Mouse (Mus musculus) brain, adult 2 months (tissue): ENCODE measurements around the gene Mvk.
A peak's percentile ranks its signal among the peaks of the same experiment; 100 is the strongest.

Experiments
- DNase-seq: peaks from one replicate; pipeline ENCODE4 v3.0.0; 2011; ENCODE audit warnings: low read depth, low spot score

Gene Mvk

DNA sequence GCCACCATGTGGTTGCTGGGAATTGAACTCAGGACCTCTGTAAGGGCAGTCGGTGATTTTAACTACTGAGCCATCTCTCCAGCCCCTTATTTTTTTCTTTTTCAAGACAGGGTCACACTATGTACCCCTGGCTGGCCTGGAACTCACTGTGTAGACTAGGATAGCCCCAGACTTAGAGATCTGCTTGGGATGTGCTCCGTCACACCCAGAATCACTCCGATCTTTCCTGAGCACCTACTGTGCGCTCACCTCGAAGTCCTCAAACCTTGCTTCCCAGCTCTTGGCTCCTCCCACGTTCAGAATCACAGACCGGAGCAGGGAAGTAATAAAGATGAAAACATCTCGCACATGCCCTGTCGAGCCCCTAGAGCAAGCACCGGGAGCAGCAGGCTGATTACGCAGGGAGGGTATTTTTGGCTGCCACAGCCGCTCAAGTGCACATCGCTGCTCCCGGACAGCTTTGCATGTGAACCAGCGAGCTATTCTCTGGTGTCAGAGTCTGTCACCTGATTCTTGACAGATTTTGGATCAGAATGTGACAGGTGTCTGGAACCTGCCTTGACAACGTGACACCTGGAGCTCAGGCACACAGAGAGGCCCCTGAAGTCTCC is 13.0 kb downstream of the Mvk start:
- peak; percentile 27 for DNase-seq

DNA sequence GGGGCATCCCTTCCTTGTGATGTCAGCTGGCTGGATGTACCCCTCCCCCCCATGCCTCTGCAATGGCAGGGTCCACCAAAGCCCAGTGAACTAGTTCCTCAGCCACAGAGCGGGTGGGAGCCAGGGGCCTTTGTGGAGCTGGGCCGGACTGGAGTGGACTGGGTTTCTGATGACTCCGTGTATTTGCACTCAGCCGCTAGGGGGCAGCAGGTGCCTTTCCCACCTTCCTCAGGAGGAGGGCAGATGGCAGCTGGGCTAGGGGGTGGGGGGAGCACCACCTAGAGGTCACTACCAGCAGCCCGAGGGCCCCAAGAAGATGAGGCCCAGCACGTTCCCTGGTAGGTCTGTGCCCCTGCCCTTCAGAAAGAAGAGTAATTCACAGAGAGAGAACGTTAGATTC is 17.2 kb downstream of the Mvk start:
- peak; percentile 89 for DNase-seq

DNA sequence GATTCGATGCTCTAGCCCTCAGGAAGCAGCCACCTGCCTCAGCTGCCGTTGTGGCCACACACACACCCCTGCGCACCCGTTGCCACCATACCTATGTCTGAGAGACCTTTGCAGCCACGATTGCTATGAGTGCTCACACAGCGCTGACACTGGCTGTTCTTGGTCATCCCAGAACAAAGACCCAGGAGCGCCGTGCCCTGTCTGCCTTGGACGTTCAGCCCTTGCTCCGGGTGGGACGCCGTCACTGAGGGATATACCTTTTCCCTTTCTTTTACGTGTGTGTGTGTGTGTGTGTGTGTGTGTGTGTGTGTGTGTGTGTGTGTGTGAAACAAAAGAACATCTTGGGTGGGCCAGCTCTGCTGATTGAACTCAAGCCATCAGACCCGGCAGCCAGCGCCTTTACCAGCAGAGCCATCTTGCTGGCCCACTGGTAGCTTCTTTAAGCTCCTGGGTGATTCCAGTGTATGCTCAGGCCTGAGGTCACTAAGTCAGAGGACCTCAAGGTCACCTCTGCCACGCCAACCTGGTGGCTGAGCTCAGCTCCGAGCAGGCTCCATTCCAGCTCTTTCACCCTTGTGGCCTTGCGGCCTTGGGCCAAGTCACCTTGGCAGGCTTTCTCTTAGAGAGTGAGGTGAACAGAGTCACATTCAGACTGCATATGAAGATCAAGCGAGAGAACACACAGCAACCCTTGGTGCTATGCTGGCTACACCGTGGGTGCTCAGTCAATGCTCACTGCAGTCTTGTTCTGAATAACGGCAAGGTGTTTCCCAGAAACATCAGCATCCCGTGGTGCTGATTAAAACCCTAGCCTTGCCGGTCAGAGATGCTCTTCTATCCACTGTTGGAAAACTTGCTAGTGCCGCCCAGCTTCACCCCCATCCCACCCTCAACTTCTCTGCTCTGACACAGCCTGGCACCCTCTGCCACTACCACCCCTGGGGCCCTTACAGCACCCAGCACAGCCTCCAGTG is 18.3 kb downstream of the Mvk start:
- no peak for DNase-seq

DNA sequence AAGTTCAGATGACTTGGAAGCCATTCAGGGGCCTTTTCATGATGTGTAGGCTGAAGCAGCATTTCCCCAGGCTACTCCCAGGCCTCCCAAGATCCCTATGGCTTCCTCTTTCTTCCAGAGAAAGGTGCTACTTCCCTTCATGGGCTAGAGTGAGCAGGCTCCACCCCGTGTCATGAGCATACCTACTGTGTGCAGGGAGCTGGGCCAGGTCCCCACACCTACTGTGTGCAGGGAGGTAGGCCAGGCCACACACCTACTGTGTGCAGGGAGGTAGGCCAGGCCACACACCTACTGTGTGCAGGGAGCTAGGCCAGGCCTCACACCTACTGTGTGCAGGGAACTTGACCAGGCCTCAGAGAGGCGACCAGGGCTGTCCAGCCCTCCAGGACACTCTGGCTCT is 20.5 kb downstream of the Mvk start:
- no peak for DNase-seq

DNA sequence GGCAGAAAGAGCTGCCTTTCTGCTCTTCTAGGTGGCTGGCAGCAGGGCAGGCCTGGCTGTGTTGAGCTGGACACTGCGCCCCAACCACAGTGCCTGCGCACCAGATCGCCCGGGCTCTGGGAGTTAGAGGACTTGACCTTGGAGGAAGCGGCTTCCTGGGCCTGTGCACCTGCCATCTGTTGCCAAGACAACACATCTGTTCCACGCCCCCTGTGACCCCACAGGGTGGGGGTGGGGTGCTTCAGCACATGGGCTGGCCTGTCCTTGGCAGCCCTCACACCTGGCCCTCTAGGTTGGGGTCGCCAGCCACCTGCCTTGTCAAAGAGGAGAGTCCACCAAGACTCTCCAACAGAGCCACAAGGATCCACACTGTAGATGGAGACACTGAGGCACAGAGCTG is 21.6 kb downstream of the Mvk start:
- DNase-seq, result no peak

DNA sequence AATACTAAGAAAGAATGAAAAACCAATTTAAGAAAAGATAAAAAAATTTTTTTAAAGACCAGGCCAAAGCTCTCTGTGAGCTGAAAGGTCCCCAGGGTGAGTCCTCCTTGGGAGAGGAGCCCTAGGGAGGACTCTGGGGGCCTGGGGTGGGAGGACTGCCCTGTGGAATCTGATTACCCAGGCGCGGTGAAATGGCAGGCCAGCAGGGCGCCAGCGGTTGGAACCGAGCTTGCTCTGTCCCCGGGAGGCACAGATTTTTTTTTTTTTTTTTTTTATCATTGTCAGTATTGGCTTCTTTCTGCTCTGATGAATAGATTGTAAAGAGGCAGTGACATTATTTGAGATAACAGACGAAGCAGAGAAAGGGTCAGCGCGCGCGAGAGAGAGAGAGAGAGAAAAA is 22.9 kb downstream of the Mvk start:
- no peak for DNase-seq

DNA sequence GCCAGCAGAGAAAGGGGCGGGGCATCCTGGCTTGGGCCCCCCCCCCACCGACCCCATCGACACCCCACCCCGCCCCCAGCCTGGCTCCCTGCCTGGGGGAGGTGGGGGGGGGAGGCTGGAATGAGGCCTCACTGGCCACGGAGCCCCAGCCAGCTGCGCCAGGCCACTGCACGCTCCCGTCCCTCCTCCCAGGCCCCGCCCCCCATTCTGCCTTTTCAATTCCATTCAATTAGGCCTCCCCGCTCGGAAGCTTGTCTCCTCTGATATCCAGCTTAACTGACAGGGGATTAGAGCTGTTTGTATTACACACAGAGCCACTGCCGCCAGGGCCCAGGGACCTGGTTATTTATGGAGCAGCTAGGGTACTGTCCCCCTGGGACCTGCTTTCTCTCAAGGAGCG is 23.4 kb downstream of the Mvk start:
- DNase-seq, result peak; percentile 89

DNA sequence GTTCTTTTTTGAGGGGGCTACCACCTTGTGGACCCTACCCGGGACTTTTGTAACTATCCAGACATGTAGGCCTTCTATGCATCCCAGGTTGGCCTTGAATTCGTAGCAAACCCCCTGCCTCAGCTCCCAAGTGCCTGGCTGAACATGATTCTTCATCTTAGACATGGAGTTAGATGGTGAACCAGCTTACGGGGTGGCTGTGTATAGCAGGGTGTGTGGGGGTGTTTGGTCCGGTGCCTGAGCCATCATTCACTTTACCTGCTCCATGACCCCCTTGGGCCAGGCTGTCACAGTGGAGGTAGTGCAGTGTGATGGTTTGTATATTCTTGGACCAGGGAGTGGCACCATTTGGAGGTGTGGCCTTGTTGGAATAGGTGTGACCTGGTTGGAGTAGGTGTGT is 23.9 kb downstream of the Mvk start:
- no peak for DNase-seq

DNA sequence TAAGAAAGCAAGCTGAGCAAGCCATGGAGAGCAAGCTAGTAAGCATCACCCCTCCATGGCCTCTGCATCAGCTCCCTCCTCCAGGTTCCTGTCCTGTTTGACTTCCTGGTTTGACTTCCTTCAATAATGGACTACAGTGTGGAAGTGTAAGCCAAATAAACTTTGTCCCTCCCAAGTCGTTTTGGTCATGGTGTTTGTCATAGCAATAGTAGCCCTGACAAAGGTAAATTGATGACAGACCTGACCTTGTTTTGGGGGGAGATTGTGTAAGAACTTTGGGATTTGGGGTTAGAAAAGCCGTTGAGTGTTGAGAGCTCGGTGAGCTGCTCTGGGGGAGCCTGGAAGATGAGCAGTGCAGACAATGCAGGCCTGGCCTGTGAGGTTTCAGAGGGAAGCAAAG is 26.3 kb downstream of the Mvk start:
- no peak for DNase-seq

DNA sequence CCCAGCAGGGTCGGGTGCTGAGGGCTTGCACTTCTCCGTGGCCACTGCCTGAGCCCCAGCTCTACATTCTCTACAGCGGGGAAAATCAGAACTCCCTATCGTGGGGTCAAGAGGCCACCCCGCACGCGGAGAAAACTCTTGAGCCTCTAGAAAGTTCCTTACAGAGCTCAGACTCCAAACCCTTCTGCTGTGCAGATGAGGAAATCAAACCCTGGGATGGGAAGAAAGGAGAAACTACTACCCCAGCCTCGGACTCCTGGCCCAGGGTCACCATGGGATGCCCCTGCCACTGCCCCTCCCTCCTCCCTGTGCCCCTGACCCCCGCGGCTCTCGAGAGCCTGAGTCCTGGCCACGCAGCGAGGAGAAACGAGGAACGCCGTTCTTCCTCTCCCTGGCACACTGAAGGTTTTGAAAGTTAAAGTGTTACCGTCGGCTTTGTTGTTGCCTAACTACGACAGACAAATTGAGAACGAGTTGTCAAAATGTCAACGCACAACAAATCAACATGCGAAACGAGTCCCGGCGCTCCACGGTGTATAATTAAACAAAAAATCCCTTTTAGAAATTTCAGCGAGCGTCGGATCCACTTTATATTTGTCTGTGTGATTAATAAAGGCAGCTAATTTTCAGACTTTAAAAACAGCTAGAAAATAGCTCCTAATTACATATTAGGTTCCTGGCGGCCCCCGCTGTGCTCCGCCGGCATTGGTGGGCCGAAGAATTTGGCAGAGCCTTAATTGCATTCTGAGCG is 30.8 kb downstream of the Mvk start:
- DNase-seq, result peak; percentile 66

DNA sequence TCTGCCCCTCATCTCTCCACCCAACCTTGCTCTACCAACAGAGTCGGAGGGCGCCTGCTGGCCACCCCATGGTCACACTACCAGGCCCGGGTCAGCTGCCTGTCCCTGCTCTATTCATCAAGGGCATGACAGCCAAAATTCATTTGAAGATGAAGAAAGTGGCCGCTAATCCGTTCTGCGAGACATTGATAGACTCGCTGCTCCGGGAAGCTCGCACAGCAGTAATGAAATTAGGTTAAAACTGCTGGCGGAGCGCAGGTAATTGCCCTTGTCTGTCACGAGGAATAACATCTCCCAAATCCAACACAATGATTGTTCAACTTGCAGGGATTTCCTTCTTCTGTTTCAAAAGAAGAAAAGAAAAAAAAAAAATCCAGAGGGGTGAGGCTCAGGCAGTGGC is 34.2 kb downstream of the Mvk start:
- no peak for DNase-seq

DNA sequence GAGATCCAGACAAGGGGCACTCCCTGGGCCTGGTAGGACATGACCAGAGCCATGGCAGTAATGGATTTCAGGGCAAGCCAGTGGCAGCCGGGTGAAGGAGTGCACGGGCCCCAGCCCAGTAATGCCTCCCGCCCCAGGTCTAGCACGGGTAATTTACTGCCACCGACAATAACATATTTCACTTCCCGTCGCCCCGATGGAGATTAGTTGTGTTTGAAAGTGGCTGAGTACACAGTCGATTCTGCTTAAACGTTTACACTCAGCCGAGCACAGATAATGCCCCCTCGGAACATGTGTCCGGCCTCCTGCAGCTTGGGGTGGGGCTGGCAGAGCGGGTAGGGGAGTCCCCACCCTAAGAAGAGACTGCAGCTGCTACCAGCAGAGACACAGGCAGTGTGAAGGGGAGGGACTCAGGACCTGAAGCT is 38.5 kb downstream of the Mvk start:
- DNase-seq, result no peak

DNA sequence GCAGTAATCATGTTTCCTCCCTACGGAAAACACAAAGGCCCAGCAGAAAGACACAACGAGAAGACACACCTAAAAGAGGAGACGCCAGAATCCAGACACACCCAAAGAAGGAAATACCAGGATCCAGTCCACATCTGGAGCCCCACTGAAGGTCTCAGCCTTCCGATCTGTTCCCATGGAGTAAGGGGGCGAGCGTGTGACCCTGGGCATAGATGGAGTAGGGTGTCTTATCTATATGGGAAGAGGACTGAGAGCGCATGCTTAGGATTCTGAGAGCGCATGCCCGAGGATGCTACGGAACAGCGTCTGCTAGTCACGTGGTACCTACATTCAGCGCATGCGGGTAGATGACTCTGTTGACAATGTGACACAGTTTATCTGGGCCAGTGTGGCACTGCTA is 41.6 kb downstream of the Mvk start:
- DNase-seq, result no peak

DNA sequence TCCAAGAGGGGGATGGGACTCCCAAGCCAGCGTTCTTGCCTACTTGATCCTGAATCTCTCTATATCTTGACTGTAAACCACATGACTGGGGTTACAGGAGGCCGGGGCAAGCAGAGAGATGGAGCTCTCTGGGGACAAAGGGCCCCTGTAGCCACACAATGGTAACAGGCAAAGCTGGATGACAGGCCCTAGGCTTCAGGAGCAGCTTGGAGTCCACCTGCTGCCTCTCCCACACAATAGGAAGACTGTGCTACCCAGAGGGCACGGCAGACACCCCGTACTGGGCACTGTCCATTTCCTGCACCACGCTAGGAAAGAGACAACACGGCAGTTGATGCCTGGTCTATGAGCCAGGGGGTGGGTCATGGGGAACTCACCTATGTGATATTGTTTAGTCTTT is 45.5 kb downstream of the Mvk start:
- peak; percentile 91 for DNase-seq

DNA sequence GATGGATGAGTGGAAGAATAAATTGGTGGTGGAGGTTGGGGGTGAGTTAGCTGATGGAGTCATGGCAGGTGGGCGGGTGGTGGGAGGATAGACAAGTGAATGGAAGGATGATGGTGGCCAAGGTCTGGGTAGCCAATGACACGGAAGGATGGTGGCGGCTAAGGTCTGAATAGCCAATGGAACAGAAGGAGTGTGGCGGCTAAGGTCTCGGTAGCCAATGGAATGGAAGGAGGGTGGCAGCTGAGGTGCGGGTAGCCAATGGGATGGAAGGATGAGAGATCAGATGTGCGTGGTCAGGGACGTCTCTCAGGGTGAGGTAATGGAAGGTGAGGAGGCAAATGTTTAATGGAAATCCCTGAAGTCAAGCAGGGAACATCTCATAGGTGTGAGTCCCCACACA is 46.2 kb downstream of the Mvk start:
- no peak for DNase-seq

DNA sequence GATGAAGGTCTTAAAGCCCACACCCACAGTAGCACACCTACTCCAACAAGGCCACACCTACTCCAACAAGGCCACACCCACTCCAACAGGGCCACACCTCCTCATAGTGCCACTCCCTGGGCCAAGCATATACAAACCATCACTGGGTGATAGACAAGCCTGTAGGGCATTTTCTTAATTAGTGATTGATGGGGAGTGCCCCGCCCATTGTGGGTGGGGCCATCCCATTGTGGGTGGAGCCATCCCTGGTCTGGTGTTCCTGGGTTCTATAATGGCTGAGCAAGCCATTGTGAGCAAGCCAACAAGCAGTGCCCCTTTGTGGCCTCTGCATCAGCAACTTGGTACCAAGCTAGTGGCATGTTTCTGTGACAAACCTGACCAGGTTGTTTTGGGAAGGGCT is 50.7 kb downstream of the Mvk start:
- DNase-seq, result no peak

DNA sequence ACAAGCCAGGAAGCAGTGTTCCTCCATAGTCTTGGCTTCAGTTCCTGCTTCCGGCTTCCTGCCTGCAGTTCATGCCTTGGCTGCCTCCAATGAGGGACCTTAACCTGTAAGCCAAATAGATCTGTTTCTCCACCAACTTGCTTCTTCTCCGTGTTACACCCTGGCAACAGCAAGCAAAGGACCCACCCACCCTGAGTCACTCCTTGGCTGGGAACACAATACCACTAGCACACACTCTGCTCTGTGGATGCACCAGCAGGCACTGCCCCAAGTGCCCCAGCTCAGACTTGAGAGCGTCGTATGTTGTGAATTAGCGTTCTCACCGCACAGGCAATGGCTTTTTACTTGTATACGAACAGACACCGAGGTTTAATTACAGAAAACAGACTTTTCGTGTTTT is 57.2 kb downstream of the Mvk start:
- peak; percentile 70 for DNase-seq

DNA sequence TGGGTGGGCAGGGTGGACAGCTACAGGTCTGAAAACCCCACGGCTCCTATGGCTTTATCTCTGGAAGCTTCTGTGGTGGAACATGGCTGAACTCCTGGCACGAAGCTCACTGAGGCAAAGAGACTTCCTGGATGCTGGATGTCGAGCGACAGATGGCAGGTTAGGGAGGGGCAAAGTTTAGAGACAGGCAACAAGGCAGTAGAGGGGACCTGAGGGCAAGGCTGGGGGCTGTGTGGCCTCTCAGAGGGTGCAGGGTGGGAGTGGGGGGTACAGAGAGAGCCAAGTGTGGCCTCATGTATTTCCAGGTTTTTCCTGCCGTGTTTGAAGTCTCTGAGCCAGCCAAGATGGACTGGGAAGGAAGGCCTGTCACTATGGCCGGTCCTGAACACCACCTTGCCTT is 60.8 kb downstream of the Mvk start:
- no peak for DNase-seq

DNA sequence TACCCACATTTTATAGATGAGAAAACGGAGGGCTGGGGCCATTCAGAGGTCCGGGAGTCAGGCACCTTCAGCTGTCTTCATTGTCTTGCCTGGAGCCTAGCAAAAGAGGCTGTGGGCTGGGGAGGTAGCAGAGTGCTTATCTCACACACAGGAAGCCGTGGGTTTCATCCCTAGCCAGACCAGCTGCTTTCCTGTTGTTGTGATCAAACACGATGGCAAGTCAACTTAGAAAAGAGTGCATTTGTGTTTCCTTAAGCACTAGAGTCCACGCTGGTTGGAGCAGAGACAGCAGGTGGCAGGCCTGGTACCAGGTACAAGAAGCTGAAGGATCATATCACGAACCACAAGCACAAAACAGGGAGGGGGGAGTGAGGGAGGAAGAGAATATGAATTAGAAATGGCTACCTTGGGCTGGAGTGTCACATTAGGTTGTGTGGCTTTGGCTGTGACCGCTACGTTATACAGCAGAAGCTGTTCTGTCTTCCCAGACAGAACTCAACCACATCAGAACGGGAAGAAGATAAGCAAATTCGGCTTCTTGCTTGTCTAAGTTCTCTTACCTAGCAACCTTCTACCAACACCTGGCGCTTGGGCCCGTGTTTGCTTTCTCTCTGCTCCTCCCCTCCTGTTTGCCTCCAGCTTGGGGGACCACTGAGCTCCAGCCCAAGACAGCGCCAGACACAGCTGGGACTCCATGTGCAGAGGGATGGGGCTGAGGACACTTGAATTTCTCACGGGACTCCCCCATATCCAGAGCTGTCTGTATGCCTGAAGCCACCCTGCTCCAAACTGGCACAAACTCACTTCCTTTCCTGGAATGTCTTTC is 61.4 kb downstream of the Mvk start:
- DNase-seq, result no peak

DNA sequence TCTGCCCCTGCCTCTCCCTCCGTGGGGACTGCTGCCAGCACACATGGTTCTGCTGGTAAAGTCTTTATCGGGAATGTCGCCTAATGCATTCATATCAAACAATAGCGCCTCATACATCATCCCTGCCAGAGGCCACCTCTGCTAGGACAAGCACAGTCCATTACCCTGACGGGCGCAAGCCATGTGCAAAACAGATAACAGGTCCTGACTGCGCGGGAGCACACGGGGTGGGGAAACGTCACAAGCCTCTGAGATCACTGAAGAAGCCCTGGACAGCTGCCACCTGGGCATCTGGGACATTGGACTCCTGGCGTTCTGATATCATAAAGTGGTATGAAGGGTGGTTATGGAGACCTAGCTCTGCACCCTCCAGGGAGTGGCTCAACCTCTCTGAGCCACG is 63.3 kb downstream of the Mvk start:
- DNase-seq, result peak; percentile 33

DNA sequence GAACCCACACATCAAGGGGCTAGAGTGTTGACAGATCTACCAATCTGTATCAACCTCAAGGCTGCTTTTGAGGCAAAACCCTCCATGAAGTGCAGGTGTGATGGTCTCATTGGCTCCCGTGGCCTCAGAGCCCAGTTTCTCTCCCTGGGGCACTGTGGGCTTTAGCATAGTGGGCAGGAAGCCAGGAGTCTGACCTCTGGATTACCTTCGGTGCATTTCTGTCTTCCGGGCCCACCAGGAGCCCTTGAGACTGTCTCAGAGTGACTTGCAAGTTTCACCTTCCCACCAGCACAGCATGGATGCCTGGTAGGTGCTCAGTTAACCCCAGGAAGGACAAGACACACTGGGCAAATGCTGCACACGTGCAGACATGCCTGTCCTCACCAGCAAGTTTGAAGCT is 63.9 kb downstream of the Mvk start:
- DNase-seq, result no peak

DNA sequence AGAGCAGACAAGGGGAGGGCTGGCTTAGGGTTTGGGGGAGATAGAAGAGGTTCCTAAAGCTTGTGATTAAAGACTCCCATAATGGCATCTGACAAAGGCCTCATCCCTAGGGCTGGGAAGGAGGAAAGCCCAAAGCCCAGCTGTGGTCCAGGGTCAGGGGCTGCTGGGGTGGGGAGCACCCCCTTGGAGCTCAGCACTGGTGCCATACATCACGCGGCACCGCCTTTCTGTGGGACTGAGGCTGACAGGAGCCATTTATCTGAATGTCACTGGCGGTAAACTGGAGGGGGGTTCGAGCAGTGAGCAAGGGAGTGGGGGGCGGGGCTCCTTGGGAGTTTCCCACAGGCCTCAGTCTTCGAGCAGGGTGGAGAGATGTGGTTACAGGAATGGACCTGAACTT is 65.4 kb downstream of the Mvk start:
- DNase-seq, result no peak
